Mouse (Mus musculus) bone marrow, adult 2 months (tissue): ENCODE measurements around the gene Scgb2b12. TPM values are rescaled to one million over a fixed set of nuclear protein-coding genes. Genes with fewer than 3 reads are reported as not detected.
"Not testable (repeated sequence)": the region's sequence is repeated elsewhere in the genome, so short reads cannot be mapped to it uniquely, and the experiment has no call there.

Experiments used
- H3K27ac ChIP-seq: fragments of 200-500 bp; 2 replicates; pipeline ENCODE4 v1.5.1; 2012; ENCODE audit warnings: low read depth, mild to moderate bottlenecking, control low read depth, inconsistent platforms, low read length; ENCODE audit not compliant: control insufficient read depth, poor library complexity, insufficient read depth
- H3K4me1 ChIP-seq: fragments of 200-500 bp; 2 replicates; pipeline ENCODE4 v1.6.1; 2011; ENCODE audit warnings: low read length; ENCODE audit not compliant: control insufficient read depth, insufficient read depth
- H3K4me3 ChIP-seq: fragments of 200-500 bp; replicated peaks from 2 replicates; pipeline ENCODE3; 2011; ENCODE audit warnings: mild to moderate bottlenecking, low read depth, low read length, control low read depth; ENCODE audit not compliant: control insufficient read depth
- WGBS: fragments of 180-500 bp; shearing (Covaris S2); methylation state at CpG from one replicate; pipeline ENCODE4 v1.1.7; 2018; 5-methylcytosine and 5-hydroxymethylcytosine counted together
- polyA plus RNA-seq: library from polyadenylated mRNA; stranded (reverse); fragments of >200 nt; gene quantifications from 2 replicates; pipeline ENCODE4 v1.2.4, GENCODE M21; 2011; ENCODE audit warnings: low replicate concordance; ENCODE audit not compliant: missing spikeins, insufficient read depth, insufficient read length

Gene Scgb2b12
- not detected in 2 replicates for polyA plus RNA-seq

GRCm38 (mm10) chr7:32327145-32327544 is at the start of gene Scgb2b12:
TSS of gene Scgb2b12 (minus strand) at chr7:32327245.
- not testable (repeated sequence) for H3K4me3 ChIP-seq, H3K4me1 ChIP-seq, H3K27ac ChIP-seq
- WGBS, result 77% methylated on average over 1 of the region's 1 CpGs

- H3K4me3 ChIP-seq, H3K27ac ChIP-seq, H3K4me1 ChIP-seq: not testable (repeated sequence)
- WGBS, result 51% methylated on average over 3 of the region's 3 CpGs
Observed at GRCm38 (mm10) chr7:32333882-32334281, 6.8 kb upstream of the Scgb2b12 start, which contains the start of gene Scgb1b12. TSS of gene Scgb1b12 (plus strand) at chr7:32334182.

Other genes with a start within 250 kb of the Scgb2b12 start
- not detected in 2 replicates for gene Scgb1b10, start 226.4 kb downstream of the Scgb2b12 start, polyA plus RNA-seq
- gene Scgb2b11, start 116.1 kb downstream of the Scgb2b12 start, polyA plus RNA-seq, result not detected in 2 replicates
- not detected in 2 replicates for gene Scgb1b11, start 104.4 kb downstream of the Scgb2b12 start, polyA plus RNA-seq
- gene Scgb1b12, start 6.9 kb upstream of the Scgb2b12 start, polyA plus RNA-seq, result not detected in 2 replicates
- gene Scgb1b29, start 114.3 kb upstream of the Scgb2b12 start, polyA plus RNA-seq, result not detected in 2 replicates